Mouse (Mus musculus) macrophage (primary cell): ENCODE results near the gene Gm42791. TPM values are rescaled to one million over a fixed set of nuclear protein-coding genes. Genes with fewer than 3 reads are reported as not detected.

Source experiments
- H3K27ac ChIP-seq: fragments of 350-480 bp; formaldehyde crosslinking; 2 replicates; pipeline ENCODE4 v1.9.0; 2021
- H3K36me3 ChIP-seq: fragments of 350-480 bp; formaldehyde crosslinking; 2 replicates; pipeline ENCODE4 v1.9.0; 2021; ENCODE audit errors: inconsistent target
- H3K4me3 ChIP-seq: fragments of 350-480 bp; formaldehyde crosslinking; 2 replicates; pipeline ENCODE4 v1.9.0; 2021; ENCODE audit errors: inconsistent target
- H3K79me2 ChIP-seq: fragments of 350-480 bp; formaldehyde crosslinking; 2 replicates; pipeline ENCODE4 v1.9.0; 2021; ENCODE audit errors: inconsistent target
- WGBS: methylation state at CpG from one replicate; pipeline ENCODE4 v1.1.7; 2026; ENCODE audit warnings: inconsistent platforms; ENCODE audit not compliant: missing documents; 5-methylcytosine and 5-hydroxymethylcytosine counted together
- polyA plus RNA-seq: library from polyadenylated mRNA; stranded (reverse); fragments of 250-400 nt; gene quantifications from 3 replicates; pipeline ENCODE4 v1.2.4, GENCODE M21; 2018; ENCODE audit warnings: inconsistent platforms
- total RNA-seq, 78 experiments: library from RNA; depleted of rRNA; stranded (reverse); fragments of 250-400 nt; gene quantifications; 1 replicate in 9 of 78; 2 replicates in 24 of 78; 3 replicates in 43 of 78; 4 replicates in 2 of 78; pipeline ENCODE4 v1.2.4; 2018; ENCODE audit warnings: inconsistent platforms in 56 of 78

Gene Gm42791
- 1 to 10 TPM in 17 of 26 experiments, not detected in 9; 1.7 to 9.9 (median 2.6) TPM for total RNA-seq (2018; cell fraction: chromatin; rRNA removed)
- under 1 TPM in 5 of 26 experiments, not detected in 21; 0.32 to 0.88 (median 0.40) TPM for total RNA-seq (2018; cell fraction: cytosol; rRNA removed)
- total RNA-seq (2018; cell fraction: nucleus; rRNA removed) = not detected
- 1.1 TPM in 1 of 3 replicates, not detected in the others for polyA plus RNA-seq

DNA sequence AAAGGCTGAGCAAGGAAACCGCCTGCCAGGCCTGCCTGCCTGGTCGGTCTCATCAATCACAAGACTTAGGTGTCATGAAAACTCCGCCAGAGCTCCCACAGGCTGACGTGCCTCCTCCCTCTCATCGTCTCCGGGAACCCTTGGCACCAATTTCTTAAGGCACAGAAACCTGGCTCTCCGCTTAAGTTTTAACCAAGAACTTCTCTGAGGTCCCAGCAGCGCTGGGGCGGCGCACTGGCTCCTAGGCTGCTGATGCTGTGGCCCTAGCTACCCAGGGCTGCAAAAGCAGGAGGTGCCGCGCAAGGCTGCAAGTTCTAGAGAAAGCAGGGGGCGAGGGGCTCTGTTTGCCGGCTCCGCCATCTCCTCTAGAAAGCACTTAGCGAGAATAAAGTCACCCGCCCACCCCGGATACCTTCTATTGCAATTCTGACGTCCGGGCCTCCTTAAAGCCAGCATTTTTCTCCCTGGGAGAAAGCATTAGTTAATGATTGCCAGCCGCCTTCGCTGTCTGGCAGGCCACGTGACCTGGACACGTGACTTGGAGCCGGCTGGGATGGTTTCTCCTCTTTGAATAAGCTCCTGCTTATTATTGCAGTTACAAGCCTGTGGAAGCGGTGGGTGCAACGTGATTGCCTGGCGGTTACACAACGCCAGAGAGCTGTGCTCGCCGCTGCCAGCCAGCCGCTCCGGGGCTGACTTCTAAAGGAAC is at the start of gene Gm42791:
Gene Gm42791 (minus strand): TSS at position 442 of the 709 bp plus-strand sequence.
- no peaks in the 10 kb centered on the region for H3K36me3 ChIP-seq
- peak within 1 kb of the TSS; percentile 40 for H3K27ac ChIP-seq
- WGBS = 7% methylated on average over 33 of the region's 33 CpGs
- H3K4me3 ChIP-seq = peak within 1 kb of the TSS; percentile 31
- H3K79me2 ChIP-seq = no peaks in the 10 kb centered on the region

GRCm38 (mm10) chr5:149044067-149044466 is 49.1 kb upstream of the Gm42791 start:
- 94% methylated on average over 4 of the region's 4 CpGs for WGBS
- H3K79me2 ChIP-seq = peaks cover 2% of the 10 kb centered on the region; the same call in 1 of the 2 replicates

GRCm38 (mm10) chr5:149043240-149043639 is 48.3 kb upstream of the Gm42791 start:
- Histone ChIP-seq H3K27ac (no peak overlapping the region), H3K36me3 (peaks cover 10% of the 10 kb centered on the region; the same call in 1 of the 2 replicates), H3K4me3 (no peak overlapping the region), H3K79me2 (no peaks in the 10 kb centered on the region)
- WGBS = 84% methylated on average over 6 of the region's 6 CpGs

More at GRCm38 (mm10) chr5:149044067-149044466, 49.1 kb upstream of the Gm42791 start:
- Histone ChIP-seq H3K27ac (no peak overlapping the region), H3K4me3 (no peak overlapping the region), H3K36me3 (peaks cover 10% of the 10 kb centered on the region; the same call in 1 of the 2 replicates)

DNA sequence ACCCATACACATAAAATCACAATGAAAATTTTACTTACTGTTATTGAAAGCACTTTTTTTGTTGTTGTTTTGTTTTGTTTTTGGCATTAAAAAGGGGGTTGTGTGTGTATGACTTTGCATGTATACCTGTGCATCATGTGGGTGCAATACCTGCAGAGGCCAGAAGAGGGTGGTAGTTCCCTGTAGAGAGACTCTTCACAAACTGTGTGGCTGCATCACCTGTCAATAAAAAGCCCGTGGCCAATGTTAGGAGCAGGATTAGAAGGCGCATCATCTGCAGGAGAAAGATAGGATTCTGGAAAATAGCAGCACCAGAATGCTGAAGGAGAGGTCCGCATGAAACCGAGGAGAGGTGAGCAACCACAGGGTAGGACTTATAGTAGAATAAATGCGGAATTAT is 44.9 kb upstream of the Gm42791 start:
- Histone ChIP-seq H3K36me3 (no peaks in the 10 kb centered on the region), H3K79me2 (no peaks in the 10 kb centered on the region), H3K4me3 (no peak overlapping the region), H3K27ac (no peak overlapping the region)
- WGBS = 86% methylated on average over 4 of the region's 5 CpGs

DNA sequence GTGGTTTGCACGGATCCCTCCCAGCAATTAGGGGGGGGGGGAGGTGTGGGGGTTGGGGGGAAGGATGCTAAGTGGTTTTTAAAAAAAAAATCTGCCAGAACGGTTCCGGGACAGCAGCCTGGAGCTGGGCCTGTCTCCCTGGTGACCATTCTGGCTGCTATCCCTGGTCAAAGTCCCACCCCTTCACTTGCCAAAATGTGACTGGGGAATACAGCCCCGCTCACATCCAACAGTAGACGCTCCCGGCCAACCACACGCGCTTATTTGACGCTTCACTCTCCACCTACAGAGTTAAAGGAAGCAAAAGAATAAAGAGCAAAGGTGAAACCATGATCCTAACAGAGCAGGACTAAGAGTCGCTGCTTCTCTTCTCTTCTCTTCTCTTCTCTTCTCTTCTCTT is 42.8 kb upstream of the Gm42791 start:
- Histone ChIP-seq H3K27ac (no peak overlapping the region), H3K4me3 (no peak overlapping the region), H3K79me2 (no peaks in the 10 kb centered on the region), H3K36me3 (no peaks in the 10 kb centered on the region)
- 52% methylated on average over 10 of the region's 10 CpGs for WGBS

DNA sequence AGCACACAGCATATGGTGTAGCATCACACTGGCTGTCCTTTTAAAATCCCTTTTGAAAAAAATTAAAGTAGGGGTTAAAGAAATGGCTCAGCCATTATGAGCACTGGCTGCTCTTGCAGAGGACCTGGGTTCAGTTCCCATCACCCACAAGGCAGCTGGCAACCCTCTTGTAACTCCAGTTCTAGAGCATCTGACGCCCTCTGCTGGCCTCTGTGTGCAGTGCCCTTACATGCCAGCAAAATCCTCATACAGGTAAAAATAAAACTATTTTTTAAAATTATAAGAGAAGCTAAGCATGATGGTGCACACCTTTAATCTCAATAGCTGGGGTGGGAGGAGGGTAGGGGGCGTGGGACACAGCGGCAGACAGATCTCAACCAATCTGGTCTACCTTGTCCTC is 42.0 kb upstream of the Gm42791 start:
- no peaks in the 10 kb centered on the region for H3K36me3 ChIP-seq
- no peaks in the 10 kb centered on the region for H3K79me2 ChIP-seq
- WGBS = 95% methylated on average over 3 of the region's 3 CpGs
- no peak overlapping the region for H3K4me3 ChIP-seq
- H3K27ac ChIP-seq = no peak overlapping the region

GRCm38 (mm10) chr5:149032438-149032837 is 37.5 kb upstream of the Gm42791 start:
- no peaks in the 10 kb centered on the region for H3K79me2 ChIP-seq
- WGBS = 96% methylated on average over 4 of the region's 4 CpGs
- H3K27ac ChIP-seq = no peak overlapping the region
- no peak overlapping the region for H3K4me3 ChIP-seq
- no peaks in the 10 kb centered on the region for H3K36me3 ChIP-seq

GRCm38 (mm10) chr5:149031199-149031750 is 36.3 kb upstream of the Gm42791 start:
- 2% methylated on average over 30 of the region's 30 CpGs for WGBS
- Histone ChIP-seq H3K36me3 (no peaks in the 10 kb centered on the region), H3K27ac (peak overlapping the region; percentile 71), H3K79me2 (no peaks in the 10 kb centered on the region), H3K4me3 (peak overlapping the region; percentile 7; the same call in 1 of the 2 replicates)

DNA sequence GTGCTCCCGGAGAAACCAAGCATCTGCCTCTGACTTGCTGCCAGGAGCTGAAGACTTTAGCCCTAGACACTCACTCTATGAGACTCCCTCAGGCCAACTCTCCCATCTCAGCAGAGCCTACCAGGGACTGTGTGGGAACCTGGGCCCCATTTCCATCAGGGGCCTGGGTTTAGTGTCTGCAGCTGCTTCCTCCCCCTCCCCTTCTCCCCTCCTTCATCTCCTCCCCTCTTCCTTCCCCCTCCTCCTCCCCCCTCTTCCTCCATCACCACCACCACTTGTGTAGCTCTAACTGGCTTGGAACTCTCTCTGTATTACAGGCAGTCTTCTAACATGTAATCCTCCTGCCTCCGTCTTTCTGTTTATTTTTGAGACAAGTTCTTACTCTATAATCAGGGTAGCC is 35.2 kb upstream of the Gm42791 start:
- 73% methylated on average over 2 of the region's 2 CpGs for WGBS
- Histone ChIP-seq H3K36me3 (no peaks in the 10 kb centered on the region), H3K4me3 (no peak overlapping the region), H3K79me2 (no peaks in the 10 kb centered on the region), H3K27ac (no peak overlapping the region)

DNA sequence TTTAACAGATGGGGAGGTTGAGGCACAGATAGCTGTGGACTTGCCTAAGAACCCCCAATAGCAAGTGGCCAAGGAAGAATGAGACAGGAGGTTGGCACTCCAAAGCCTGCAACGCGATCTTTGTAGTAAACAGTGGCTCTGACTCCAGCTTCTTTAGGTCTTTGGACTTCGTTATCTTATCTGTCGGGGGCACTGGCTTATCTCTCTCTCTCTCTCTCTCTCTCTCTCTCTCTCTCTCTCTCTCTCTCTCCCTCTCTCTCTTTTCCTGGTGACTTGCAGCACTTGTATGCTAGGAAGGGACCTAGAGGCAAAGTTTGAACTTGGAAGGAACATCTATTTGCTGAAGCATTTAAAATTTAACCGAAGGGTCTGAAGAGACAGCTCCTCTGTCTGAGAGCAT is 33.4 kb upstream of the Gm42791 start:
- Histone ChIP-seq H3K79me2 (no peaks in the 10 kb centered on the region), H3K27ac (no peak overlapping the region), H3K36me3 (no peaks in the 10 kb centered on the region), H3K4me3 (no peak overlapping the region)
- 97% methylated on average over 5 of the region's 5 CpGs for WGBS

GRCm38 (mm10) chr5:149027389-149027788 is 32.4 kb upstream of the Gm42791 start:
- H3K27ac ChIP-seq = no peak overlapping the region
- WGBS = 90% methylated on average over 8 of the region's 8 CpGs
- H3K4me3 ChIP-seq = no peak overlapping the region
- H3K79me2 ChIP-seq = no peaks in the 10 kb centered on the region
- no peaks in the 10 kb centered on the region for H3K36me3 ChIP-seq

GRCm38 (mm10) chr5:149021120-149021519 is 26.2 kb upstream of the Gm42791 start:
- 27% methylated on average over 7 of the region's 7 CpGs for WGBS
- H3K4me3 ChIP-seq = no peak overlapping the region
- no peak overlapping the region for H3K27ac ChIP-seq
- H3K79me2 ChIP-seq = no peaks in the 10 kb centered on the region
- H3K36me3 ChIP-seq = no peaks in the 10 kb centered on the region

DNA sequence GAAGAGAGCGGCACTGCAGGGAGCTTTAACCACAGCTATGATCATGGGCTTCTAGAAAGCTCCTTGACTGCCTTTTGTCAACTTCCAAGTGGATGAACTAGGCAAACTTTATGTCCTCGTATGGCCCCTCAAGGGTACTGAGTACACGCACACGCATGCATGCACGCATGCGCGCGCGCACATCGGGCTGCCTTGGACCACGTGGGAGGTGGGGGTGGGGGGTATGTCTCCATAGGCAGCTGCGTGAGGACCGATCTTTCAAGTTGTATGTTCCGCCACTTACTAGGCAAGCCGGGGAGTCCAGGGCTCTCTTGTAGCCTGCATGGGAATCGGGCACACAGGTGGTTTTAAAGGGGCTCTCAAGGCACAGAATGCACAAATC is 25.7 kb upstream of the Gm42791 start:
- Histone ChIP-seq H3K27ac (no peak overlapping the region), H3K4me3 (no peak overlapping the region), H3K36me3 (no peaks in the 10 kb centered on the region), H3K79me2 (no peaks in the 10 kb centered on the region)
- WGBS = 57% methylated on average over 8 of the region's 16 CpGs

DNA sequence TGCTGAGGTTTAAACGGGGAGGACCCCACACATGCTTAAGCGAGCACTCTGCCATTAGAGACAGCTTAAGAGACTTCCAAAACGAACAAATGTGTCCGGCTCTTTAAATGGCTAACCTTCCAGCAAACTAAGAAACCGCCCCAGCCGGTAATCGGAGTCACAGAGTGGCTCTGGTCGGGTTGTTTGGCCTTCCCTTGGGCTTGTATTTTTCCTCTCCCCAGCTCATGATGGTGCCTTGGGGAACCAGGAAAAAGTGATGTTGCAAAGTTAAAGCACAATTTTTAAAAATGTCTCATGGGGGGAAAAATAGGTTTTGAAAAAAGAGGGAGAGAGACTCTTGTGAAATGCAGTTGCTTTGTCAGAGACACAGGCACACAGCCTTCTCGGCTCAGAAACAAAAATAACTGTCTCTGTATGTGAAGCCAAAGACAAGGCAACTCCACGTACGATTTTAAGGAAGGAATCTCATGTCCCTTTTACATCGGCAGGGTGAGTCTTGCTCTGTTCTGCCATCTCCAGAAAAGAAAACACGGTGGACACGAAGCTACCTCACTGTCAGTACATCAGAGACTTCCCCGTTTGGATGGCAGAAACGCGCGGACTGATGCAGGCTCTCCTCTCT is 25.2 kb upstream of the Gm42791 start:
- 57% methylated on average over 18 of the region's 18 CpGs for WGBS
- Histone ChIP-seq H3K4me3 (no peak overlapping the region), H3K27ac (no peak overlapping the region)

More for the DNA sequence above, 25.2 kb upstream of the Gm42791 start:
- no peaks in the 10 kb centered on the region for H3K36me3 ChIP-seq
- no peaks in the 10 kb centered on the region for H3K79me2 ChIP-seq
